Mouse (Mus musculus) adrenal gland, adult 18-20 months (tissue): ENCODE measurements around the gene Anxa9. TPM values are rescaled to one million over a fixed set of nuclear protein-coding genes. Genes with fewer than 3 reads are reported as not detected.

Experiments
- DNase-seq, 2 experiments: peaks; one replicate each; pipeline ENCODE4 v3.0.0; 2021 to 2022; ENCODE audit warnings: low spot score in 2 of 2
- total RNA-seq, 2 experiments: library from RNA; stranded (reverse); gene quantifications; 1 replicate in 1 of 2; 2 replicates in 1 of 2; pipeline ENCODE4 v1.2.3; 2021

The Anxa9 gene
- total RNA-seq, 2 experiments from 2014 or later, result 1.4 to 1.7 TPM

DNA sequence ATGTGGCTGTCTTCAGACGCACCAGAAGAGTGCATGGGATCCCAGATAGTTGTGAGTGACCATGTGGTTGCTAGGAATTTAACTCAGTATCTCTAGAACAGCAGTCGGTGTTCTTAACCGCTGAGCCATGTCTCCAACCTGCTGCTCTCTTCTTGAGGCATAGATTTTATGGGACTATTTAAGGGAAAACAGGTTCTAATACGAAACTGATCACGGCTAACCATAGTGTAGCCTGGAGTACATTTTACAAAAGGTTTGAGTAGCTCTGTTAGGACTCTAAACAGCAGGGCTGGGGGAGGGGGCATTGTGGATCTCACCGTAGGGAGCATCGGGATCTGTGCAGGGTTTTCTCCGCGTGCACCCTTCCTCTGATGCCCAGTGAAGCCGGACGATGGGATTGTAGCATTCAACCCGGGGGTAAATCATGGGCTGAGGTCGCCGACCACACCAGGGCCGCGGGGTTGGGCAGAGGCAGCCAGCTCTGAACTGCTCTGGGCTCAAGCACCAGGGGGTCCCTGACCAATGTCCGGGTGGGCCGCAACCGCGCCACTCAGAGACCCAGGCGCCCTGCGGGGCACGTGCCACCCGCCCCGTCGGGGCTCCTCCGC lies 7.6 kb upstream of the Anxa9 start, which contains the start of gene Cers2:
Cers2 (plus strand) TSS at position 306 of the 608 bp plus-strand sequence.
- DNase-seq, result no peak

- no peak for DNase-seq
Measured at GRCm38 (mm10) chr3:95314075-95314474, 7.1 kb upstream of the Anxa9 start.

DNA sequence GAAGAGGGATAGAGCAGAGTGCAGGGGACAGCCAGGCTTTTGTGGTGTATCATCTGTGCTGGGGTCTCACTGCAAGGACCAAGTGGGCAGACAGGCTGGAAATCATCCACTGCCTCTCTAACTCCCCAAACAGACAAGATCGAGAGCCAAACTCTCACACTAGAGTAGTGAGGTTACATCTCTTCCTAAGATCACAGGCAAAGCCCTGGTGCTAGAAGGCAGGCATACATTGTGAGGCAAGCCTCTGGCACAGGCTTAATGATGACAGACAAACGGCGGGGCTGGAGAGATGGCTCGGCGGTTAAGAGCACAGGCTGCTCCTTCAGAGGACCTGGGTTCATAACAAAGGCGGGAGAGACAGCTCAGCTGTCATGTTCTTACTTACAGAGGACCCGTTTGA lies 6.5 kb upstream of the Anxa9 start:
- DNase-seq, result no peak

- peak in 1 of 2 experiments; percentile 56 for DNase-seq
Measured at GRCm38 (mm10) chr3:95312623-95313022, 5.6 kb upstream of the Anxa9 start.

GRCm38 (mm10) chr3:95310968-95311882 lies 4.2 kb upstream of the Anxa9 start:
- peak; percentile 56 to 64 for DNase-seq

- DNase-seq, result no peak
Measured at GRCm38 (mm10) chr3:95310496-95310895, 3.5 kb upstream of the Anxa9 start.

DNA sequence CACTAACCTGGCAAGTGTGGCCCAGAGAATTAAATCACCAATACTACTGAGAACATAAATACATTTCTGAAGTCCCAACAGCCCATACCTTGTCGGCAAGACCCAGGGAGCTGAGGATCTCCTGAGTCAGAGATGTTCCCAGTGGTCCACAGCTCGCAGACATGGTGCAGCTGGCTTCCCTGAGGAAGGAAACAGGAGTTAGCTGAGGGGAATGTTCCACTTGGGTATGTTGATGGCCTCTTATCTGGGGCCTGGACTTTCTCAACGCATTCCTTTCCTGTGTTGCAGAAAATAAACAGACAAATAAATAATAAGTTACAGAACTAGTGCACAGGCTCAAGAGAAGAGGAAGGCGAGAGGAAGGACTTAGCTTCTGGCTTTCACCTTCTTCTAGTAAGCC lies 732 bp downstream of the Anxa9 start:
- no peak for DNase-seq

DNA sequence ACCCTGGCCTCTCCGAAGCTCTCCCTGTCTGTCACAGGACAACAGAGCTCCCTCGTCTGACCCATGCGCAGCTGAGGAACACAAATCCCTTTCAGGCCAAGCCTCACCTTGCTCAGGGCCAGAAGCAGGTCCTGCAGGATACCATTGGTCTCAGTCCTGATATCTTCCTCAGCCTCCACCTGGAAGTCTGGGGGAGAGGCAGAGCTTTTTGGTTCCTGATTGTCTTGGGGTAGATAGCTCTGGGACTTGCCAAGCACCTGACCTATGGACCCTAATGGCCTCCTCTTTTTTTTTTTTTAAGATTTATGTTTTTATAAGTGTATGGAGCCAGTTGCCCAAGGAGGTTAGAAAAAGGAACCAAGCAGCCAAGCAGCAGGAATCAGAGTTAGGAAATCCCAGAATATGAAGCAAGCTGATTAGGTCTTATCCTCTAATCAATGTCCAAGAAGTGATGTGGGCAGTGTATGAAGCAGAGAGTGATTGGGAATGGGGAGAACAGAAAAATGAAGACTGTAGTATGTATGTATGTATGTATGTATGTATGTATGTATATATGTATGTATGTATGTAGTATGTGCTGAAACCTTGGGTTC lies 5.7 kb downstream of the Anxa9 start:
- no peak for DNase-seq

DNA sequence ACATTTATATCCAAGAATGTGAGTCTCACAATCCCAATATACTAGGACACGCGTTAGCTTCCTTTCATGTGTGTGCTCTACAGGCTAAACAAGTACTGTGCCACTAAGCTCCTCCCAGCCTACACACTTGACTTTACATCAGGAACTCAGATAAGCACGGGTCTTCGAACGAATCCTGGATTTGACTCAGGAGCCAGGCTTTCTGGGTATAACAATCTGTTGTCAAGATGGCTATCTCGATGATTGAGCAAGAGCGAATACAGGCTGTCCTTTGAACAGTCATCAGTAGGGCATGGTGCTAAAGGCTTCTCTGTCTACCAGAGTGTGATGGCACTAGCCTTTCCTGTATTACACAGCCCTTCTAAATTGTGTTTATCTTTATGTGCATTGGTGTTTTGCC lies 9.0 kb downstream of the Anxa9 start:
- DNase-seq, result no peak

- no peak for DNase-seq
Measured at GRCm38 (mm10) chr3:95296103-95296469, 10.9 kb downstream of the Anxa9 start.

DNA sequence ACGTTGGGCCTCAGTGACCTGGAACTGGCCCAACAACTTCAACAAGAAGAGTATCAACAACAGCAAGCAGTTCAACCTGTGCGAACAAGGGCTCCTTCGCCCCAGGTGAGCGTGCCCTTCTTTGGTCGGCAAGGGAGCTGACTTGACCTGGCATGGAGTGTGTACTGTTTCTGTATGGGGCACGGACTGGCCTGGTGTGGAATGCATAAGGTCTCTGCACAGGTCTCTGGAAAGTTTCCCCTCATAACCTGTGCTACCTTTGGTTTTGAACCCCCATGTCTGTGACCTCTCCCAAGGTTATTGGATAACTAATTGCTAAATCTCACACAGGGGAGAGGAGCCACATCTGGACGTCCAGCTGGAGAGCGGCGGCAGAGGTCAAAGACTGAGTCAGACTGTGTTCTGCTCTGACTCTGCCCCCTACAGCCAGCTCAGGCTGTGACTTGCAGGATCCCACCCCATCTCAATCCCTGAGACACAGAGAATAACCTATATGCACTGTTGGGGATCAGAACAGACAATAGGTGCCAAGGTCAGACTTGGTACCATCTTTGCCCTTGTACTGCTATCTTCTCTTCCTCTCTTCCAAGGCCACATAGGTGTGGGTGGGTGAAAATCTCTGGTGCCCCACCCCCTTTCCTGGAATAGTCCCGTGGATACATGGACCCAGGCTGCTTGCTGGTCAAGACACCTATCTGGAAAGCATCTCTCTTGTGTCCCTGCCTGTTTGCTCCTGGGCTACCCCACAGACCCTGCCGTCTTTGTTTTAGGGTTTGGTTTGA lies 11.5 kb downstream of the Anxa9 start:
- DNase-seq, result no peak

DNA sequence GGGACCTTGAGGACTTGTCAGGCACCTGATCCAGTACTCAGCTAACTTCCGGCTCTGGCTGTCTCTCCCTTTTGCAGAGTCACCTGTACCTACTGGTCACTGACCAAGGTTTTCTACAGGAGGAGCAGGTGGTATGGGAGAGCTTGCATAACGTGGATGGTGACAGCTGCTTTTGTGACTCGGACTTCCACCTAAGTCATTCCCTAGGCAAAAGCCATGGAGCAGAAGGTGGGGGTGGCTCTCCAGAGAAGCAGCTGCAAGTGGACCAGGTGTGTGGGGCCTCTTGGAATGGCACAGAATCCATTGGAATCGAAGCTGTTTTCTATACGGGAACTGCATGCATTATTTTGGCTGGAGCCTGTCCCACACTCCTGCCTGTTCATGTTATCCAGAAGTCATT lies 12.3 kb downstream of the Anxa9 start:
- no peak for DNase-seq

- no peak for DNase-seq
Measured at GRCm38 (mm10) chr3:95294316-95294715, 12.7 kb downstream of the Anxa9 start.

DNA sequence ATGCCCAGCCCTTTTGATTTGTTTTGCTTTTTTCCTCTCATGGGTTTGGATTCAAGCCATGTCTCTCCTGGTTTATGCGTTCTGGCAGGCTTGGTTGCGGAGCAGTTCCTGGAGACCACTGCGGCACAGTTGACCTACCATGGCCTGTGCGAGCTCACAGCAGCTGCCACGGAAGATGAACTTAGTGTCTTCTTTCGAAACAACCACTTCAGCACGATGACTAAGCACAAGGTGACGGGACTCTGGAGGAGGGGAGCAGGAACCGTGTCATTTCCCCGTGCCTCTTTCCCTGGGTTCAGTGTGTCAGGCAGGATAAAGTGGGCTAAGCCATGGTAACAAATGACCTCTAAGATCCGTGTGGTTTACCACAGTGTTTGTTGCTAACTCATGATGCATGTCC lies 13.4 kb downstream of the Anxa9 start:
- no peak for DNase-seq

DNA sequence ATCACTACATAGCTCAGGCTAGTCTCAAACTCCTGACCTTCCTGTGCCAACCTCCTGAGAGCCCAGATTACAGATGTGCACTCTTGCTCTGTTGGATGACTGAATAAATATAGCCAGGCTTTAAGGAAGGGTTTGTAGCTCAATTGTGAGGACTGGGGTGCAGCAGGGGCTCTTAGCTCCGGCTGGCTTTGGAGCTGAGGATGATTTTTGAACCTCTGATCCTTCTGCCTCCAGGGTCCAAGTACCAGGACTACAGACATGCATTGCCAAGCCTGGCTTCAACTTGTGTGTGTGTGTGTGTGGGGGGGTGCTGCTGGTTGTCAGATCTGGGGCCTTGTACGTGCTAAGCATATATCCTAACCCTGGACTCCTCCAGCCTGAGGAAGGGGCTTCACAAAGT lies 14.1 kb downstream of the Anxa9 start:
- DNase-seq, result no peak

DNA sequence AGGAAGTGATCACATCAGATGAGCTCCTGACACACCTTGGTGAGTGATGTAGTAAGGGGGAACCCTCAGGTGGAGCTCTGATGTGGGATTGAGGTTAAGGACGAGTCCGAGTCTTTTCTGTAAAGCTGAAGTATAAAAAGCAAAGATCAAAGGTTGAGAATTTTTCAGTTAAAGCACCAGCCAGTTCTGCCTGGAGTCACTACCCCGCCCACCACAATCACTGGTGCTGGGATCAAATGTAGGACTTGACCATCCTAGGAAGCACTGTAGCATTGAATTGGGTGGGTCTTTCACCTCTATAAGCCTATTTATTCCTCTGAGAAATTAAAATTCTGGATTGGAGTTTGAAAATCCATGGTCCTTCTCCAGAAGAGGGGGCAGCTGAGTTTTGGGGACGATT lies 15.9 kb downstream of the Anxa9 start:
- no peak for DNase-seq

DNA sequence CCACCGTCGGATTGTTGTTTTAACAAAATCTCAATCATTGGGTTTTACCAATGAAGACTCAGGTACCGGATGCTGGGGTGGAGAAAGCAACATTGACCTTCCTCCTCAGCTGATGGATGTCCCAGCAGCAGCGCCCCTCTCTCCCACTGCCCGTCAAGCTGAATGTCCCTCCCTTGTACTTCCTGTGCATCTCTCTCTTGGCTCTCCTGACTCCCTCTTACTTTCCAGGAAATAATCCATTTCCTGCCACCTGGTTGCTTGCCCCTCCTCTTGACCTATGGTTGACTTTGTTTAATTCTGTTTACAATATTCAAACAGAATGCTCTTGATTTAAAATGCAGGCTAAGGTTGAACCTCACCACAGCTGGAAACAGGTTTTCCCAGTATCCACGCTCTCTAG lies 16.8 kb downstream of the Anxa9 start:
- no peak for DNase-seq

DNA sequence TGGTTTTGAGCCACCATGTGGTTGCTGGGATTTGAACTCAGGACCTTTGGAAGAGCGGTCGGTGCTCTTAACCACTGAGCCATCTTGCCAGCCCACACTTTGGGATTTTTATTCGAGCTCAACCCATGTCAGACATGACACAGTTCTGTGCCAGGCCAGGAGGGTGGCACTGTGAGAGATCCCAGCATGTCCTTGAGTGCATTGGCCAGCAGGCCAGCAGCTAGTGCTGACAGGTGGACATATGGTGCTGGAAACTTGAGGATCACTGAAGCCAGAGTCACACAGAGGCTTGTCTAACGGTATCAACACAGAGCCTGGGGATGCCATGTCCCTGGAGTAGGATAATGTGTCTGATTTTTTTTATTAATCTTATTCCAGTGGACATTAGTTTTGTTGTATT lies 17.6 kb downstream of the Anxa9 start:
- DNase-seq, result no peak

DNA sequence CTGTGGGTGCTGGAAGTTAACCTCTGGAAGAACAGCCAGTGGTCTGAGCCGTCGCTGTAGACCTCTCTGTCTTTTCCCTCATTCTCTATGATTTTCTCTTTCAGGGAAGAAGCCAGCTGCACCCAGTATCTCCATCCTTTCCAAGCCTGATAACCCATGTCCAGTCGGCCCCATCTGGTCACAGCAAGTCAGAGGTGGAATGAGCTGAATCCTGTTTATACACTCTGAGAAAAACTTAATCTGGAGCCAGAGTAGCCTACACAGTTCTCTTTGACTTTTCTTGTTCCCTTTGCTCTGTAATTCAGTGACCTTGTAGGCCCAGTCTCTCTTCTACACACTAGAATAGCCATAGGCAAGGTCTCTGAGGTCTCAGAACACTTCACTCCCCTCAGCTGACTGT lies 19.4 kb downstream of the Anxa9 start:
- no peak for DNase-seq

- no peak for DNase-seq
Measured at GRCm38 (mm10) chr3:95286510-95286909, 20.5 kb downstream of the Anxa9 start.

DNA sequence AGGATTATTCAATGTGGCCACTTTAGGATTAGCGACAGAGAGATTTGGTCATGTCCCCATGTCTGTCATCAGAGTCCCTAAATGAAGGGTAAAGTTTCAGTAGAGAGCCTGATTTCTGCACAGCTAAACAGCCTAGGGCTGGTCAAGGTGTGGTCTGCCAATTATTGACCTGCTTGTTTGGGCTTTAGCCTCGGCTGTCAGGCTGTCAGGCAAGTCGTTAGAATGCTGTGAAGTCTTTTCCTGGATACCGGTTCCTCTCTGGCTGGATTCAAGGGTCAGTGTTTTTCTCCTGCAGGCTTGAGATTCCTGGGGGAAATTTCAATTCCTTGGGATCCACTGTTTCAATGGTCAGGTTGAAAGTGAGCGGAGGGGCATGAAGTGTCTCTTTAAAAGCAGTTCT lies 21.0 kb downstream of the Anxa9 start:
- no peak for DNase-seq
